Mouse (Mus musculus): Measurements from ENCODE around the gene Rab40c. TPM values are rescaled to one million over a fixed set of nuclear protein-coding genes. Genes with fewer than 3 reads are reported as not detected.
A peak's percentile ranks its signal among the peaks of the same experiment; 100 is the strongest.

Gene Rab40c
- total and polyA plus RNA-seq, 2 experiments from 2014 or later = 10.4 to 22.5 TPM

DNA sequence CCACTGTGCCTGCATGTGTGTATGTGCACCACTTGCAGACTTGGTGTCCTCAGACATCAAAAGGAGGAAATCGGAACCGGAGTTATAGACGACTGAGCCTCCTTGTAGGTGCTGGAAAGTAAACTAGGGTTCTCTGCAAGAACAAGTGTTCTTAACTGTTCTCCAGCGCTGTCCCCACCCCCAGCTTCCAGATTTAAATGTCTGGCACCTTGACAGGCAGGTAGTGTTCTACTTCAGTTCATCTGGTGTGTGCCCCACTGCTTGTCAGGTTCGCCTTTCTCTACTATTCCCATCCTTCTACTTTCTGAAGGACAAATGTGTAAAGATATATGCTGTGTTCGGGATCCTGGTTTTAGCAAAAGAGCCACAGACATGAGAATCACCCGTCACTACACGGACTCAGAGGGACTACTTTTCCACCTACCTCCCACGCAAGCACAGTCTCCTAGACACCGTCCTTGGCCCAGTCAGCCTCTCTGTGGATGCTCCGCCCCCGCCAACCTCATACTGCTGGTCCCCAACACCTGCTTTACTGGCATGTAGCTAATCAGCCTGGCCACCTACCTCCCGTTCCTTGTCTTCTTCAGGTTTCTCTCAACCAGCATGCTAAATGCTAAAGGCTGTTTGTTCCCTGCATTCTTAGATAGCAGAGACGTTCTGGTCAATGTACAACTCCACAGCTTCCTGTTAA lies 6.2 kb downstream of the Rab40c start:
- ATAC-seq (ENCODE audit: insufficient read depth, low read depth) = no peak
- no peak for DNase-seq (ENCODE audit: low spot score)
- no peaks in the 10 kb centered on the region for H3K27me3 ChIP-seq (ENCODE audit: control insufficient read depth, insufficient read depth, low read length)
- H3K27ac ChIP-seq (ENCODE audit: low read depth) = peak overlapping the region; percentile 71
- no peaks in the 10 kb centered on the region for H3K9me3 ChIP-seq (replicated peaks; ENCODE audit: control insufficient read depth, low read length)
- peaks cover 16% of the 10 kb centered on the region for H3K4me1 ChIP-seq (ENCODE audit: control insufficient read depth, insufficient read depth)
- peak overlapping the region; percentile 41 for H3K4me2 ChIP-seq (ENCODE audit: low read depth, low read length)
- no peaks in the 10 kb centered on the region for H3K36me3 ChIP-seq (replicated peaks; ENCODE audit: control insufficient read depth, insufficient read depth, low read length)
- H3K9ac ChIP-seq (replicated peaks; ENCODE audit: low read depth, low read length) = no peak overlapping the region; the same call in 1 of the 2 replicates
- TF ChIP-seq CTCF (IDR thresholded peaks at IDR 0.05; ENCODE audit: low read depth) (no peak), EP300 (IDR thresholded peaks at IDR 0.05; ENCODE audit: low read depth) (no peak)
- H3K4me3 ChIP-seq (ENCODE audit: low read depth, low read length) = peak overlapping the region; percentile 7; the same call in 1 of the 2 replicates
- 56% methylated on average over 14 of the region's 14 CpGs for WGBS

DNA sequence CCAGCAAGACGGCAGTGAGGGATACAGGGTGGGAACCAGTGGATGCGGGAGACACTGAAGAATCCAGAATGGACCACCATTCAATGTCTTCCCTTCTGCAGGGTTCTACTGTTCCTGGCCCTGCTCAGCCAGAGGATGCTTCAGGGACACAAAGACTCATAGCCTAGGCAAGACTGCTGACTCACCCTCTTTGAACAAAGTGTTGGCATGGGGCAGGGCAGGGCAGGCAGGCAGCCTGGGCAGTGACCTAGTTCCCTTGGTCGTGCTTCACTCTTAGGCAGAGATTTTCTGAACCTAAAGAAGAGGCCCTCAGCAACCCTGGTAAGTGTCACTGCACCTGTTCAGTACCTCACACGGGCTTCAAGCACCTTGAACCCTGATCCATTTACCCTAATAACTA lies 7.7 kb downstream of the Rab40c start:
- TF ChIP-seq CTCF (IDR thresholded peaks at IDR 0.05; ENCODE audit: low read depth) (no peak), EP300 (IDR thresholded peaks at IDR 0.05; ENCODE audit: low read depth) (no peak)
- 83% methylated on average over 4 of the region's 4 CpGs for WGBS

DNA sequence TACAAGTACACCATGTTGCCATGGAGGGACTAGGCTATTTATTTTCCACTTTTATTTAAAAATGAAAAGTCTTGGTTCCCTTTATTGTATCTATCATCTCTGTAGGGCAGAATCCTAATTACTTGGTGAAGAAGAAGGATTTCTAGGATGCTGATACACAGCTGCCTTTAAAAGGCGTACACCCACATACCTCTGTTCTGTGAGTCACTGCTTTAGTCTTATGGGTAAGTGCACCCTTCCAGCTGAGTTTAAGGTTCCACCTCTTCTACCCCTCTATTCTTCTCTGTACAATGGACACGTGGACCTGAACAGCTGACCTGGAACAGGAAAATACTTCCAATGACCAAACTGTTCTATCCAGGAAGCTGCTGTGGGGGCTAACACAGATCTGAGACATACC lies 11.9 kb downstream of the Rab40c start:
- H3K4me1 ChIP-seq (ENCODE audit: control insufficient read depth, insufficient read depth) = no peaks in the 10 kb centered on the region
- no peaks in the 10 kb centered on the region for H3K36me3 ChIP-seq (replicated peaks; ENCODE audit: control insufficient read depth, insufficient read depth, low read length)
- no peaks in the 10 kb centered on the region for H3K27me3 ChIP-seq (ENCODE audit: control insufficient read depth, insufficient read depth, low read length)
- no peak overlapping the region for H3K4me3 ChIP-seq (ENCODE audit: low read depth, low read length)
- H3K4me2 ChIP-seq (ENCODE audit: low read depth, low read length) = no peak overlapping the region
- no peak for DNase-seq (ENCODE audit: low spot score)
- 77% methylated on average over 2 of the region's 2 CpGs for WGBS
- no peaks in the 10 kb centered on the region for H3K9me3 ChIP-seq (replicated peaks; ENCODE audit: control insufficient read depth, low read length)
- TF ChIP-seq CTCF (IDR thresholded peaks at IDR 0.05; ENCODE audit: low read depth) = no peak
- ATAC-seq (ENCODE audit: insufficient read depth, low read depth) = no peak
- H3K9ac ChIP-seq (replicated peaks; ENCODE audit: low read depth, low read length) = no peak overlapping the region
- no peak overlapping the region for H3K27ac ChIP-seq (ENCODE audit: low read depth)

More for the DNA sequence above, 7.7 kb downstream of the Rab40c start:
- Histone ChIP-seq H3K36me3 (replicated peaks; ENCODE audit: control insufficient read depth, insufficient read depth, low read length) (no peaks in the 10 kb centered on the region), H3K4me1 (ENCODE audit: control insufficient read depth, insufficient read depth) (peaks cover 12% of the 10 kb centered on the region; the same call in 1 of the 2 replicates), H3K9ac (replicated peaks; ENCODE audit: low read depth, low read length) (no peak overlapping the region), H3K9me3 (replicated peaks; ENCODE audit: control insufficient read depth, low read length) (no peaks in the 10 kb centered on the region), H3K27me3 (ENCODE audit: control insufficient read depth, insufficient read depth, low read length) (no peaks in the 10 kb centered on the region), H3K4me2 (ENCODE audit: low read depth, low read length) (no peak overlapping the region), H3K4me3 (ENCODE audit: low read depth, low read length) (no peak overlapping the region), H3K27ac (ENCODE audit: low read depth) (no peak overlapping the region)
- no peak for DNase-seq (ENCODE audit: low spot score)
- no peak for ATAC-seq (ENCODE audit: insufficient read depth, low read depth)

DNA sequence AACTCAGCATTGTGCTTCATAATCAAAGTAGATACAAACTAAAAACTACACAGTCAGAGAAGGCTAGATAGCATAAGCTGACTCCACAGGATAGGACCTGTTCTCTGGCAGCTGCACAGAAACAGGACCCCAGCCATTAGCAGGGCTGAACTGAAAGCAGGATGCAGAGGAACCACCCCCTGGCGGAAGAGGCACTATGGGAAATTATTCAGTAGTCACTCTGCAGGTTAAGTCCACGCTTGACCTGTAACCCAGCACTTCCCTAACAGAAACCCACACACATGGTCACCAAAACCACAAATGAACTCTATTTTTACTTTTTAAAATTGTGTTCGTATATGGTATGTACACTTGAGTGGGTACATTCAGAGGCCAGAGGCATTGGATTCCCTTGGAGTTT lies 16.5 kb downstream of the Rab40c start:
- Histone ChIP-seq H3K27me3 (ENCODE audit: control insufficient read depth, insufficient read depth, low read length) (no peaks in the 10 kb centered on the region), H3K4me1 (ENCODE audit: control insufficient read depth, insufficient read depth) (no peaks in the 10 kb centered on the region), H3K27ac (ENCODE audit: low read depth) (no peak overlapping the region), H3K4me3 (ENCODE audit: low read depth, low read length) (no peak overlapping the region), H3K9me3 (replicated peaks; ENCODE audit: control insufficient read depth, low read length) (no peaks in the 10 kb centered on the region), H3K4me2 (ENCODE audit: low read depth, low read length) (no peak overlapping the region), H3K9ac (replicated peaks; ENCODE audit: low read depth, low read length) (no peak overlapping the region), H3K36me3 (replicated peaks; ENCODE audit: control insufficient read depth, insufficient read depth, low read length) (no peaks in the 10 kb centered on the region)
- no peak for ATAC-seq (ENCODE audit: insufficient read depth, low read depth)
- WGBS = 85% methylated on average over 3 of the region's 3 CpGs
- DNase-seq (ENCODE audit: low spot score) = no peak
- TF ChIP-seq EP300 (IDR thresholded peaks at IDR 0.05; ENCODE audit: low read depth) = no peak
- TF ChIP-seq CTCF (IDR thresholded peaks at IDR 0.05; ENCODE audit: low read depth) = no peak

DNA sequence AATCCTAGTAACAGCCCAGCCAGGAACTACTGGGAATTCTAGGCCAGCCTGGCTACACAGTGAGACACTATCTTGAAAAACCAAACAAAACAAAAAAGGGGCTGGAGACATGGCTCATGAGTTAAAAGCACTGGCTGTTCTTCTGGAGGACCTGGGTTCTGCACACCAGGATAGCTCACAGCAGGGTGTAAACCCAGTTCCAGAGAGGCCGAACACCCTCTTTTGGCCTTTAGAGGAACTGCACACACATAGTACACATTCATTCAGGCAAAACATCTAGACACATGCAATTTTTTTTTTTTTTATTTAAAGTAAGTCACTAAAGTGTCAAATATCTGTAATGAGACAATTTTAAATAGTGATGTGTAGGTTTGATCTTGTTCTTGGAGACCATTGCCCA lies 19.3 kb downstream of the Rab40c start:
- no peak for ATAC-seq (ENCODE audit: insufficient read depth, low read depth)
- Histone ChIP-seq H3K27ac (ENCODE audit: low read depth) (no peak overlapping the region), H3K9ac (replicated peaks; ENCODE audit: low read depth, low read length) (no peak overlapping the region), H3K4me3 (ENCODE audit: low read depth, low read length) (no peak overlapping the region), H3K9me3 (replicated peaks; ENCODE audit: control insufficient read depth, low read length) (no peaks in the 10 kb centered on the region), H3K4me1 (ENCODE audit: control insufficient read depth, insufficient read depth) (no peaks in the 10 kb centered on the region), H3K4me2 (ENCODE audit: low read depth, low read length) (no peak overlapping the region), H3K27me3 (ENCODE audit: control insufficient read depth, insufficient read depth, low read length) (no peaks in the 10 kb centered on the region), H3K36me3 (replicated peaks; ENCODE audit: control insufficient read depth, insufficient read depth, low read length) (no peaks in the 10 kb centered on the region)
- DNase-seq (ENCODE audit: low spot score) = no peak
- TF ChIP-seq CTCF (IDR thresholded peaks at IDR 0.05; ENCODE audit: low read depth) = no peak
- no peak for TF ChIP-seq EP300 (IDR thresholded peaks at IDR 0.05; ENCODE audit: low read depth)
- WGBS = 87% methylated on average over 1 of the region's 1 CpGs

DNA sequence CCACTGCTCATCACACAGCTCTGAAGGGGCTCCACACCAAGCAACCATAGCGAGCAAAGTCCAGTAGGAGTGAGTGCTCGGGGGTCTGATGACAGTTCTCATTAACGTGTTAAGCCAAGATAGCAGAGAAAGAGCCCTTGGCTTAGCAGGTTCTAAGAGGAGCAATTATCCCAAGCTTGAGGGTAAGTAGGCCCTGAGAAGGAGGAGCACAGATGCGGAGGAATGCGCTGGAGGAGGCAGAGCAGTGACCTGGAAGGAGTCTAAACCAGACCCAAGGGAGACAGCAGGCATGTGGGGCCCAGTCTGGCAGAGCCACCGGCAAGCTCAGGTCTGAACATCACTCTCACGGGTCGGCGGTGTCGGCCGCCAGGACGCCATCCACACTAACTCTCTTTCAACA lies 23.6 kb downstream of the Rab40c start:
- no peaks in the 10 kb centered on the region for H3K4me1 ChIP-seq (ENCODE audit: control insufficient read depth, insufficient read depth)
- DNase-seq (ENCODE audit: low spot score) (no peak), ATAC-seq (ENCODE audit: insufficient read depth, low read depth) (no peak)
- 70% methylated on average over 12 of the region's 12 CpGs for WGBS
- H3K4me3 ChIP-seq (ENCODE audit: low read depth, low read length) = no peak overlapping the region
- no peak overlapping the region for H3K4me2 ChIP-seq (ENCODE audit: low read depth, low read length)
- no peaks in the 10 kb centered on the region for H3K36me3 ChIP-seq (replicated peaks; ENCODE audit: control insufficient read depth, insufficient read depth, low read length)
- TF ChIP-seq CTCF (IDR thresholded peaks at IDR 0.05; ENCODE audit: low read depth) (no peak), EP300 (IDR thresholded peaks at IDR 0.05; ENCODE audit: low read depth) (no peak)
- H3K9me3 ChIP-seq (replicated peaks; ENCODE audit: control insufficient read depth, low read length) = no peaks in the 10 kb centered on the region
- no peaks in the 10 kb centered on the region for H3K27me3 ChIP-seq (ENCODE audit: control insufficient read depth, insufficient read depth, low read length)
- no peak overlapping the region for H3K27ac ChIP-seq (ENCODE audit: low read depth)
- no peak overlapping the region for H3K9ac ChIP-seq (replicated peaks; ENCODE audit: low read depth, low read length)

Measured in heart, postnatal 0 days (tissue).